Mouse (Mus musculus) intestine, embryonic 14.5 days (tissue): ENCODE results near the gene Cry1. TPM values are rescaled to one million over a fixed set of nuclear protein-coding genes. Genes with fewer than 3 reads are reported as not detected.
A peak's percentile ranks its signal among the peaks of the same experiment; 100 is the strongest.

Experiments
- ATAC-seq: fragments of 200-750 bp; cut with Nextera tagmentation; replicated peaks from 2 replicates; pipeline ENCODE4 v1.8.0; 2017; ENCODE audit warnings: low read depth, moderate number of reproducible peaks, moderate TSS enrichment, moderate library complexity; ENCODE audit not compliant: low FRiP score, low TSS enrichment
- DNase-seq: peaks from one replicate; pipeline ENCODE4 v3.0.0-alpha.2; 2018; ENCODE audit warnings: low spot score
- H3K27ac ChIP-seq: fragments of 300-500 bp; sonication (generic); 2 replicates; pipeline ENCODE4 v1.5.1; 2014; ENCODE audit warnings: low read depth, mild to moderate bottlenecking, control low read depth
- H3K27me3 ChIP-seq: fragments of 300-500 bp; sonication (generic); replicated peaks from 2 replicates; pipeline ENCODE4 v1.6.1; 2014; ENCODE audit warnings: low read length, control low read depth; ENCODE audit not compliant: control insufficient read depth, insufficient read depth
- H3K36me3 ChIP-seq: fragments of 300-500 bp; sonication (generic); 2 replicates; pipeline ENCODE4 v1.6.1; 2014; ENCODE audit warnings: low read length, control low read depth; ENCODE audit not compliant: control insufficient read depth, insufficient read depth
- H3K4me1 ChIP-seq: fragments of 300-500 bp; sonication (generic); replicated peaks from 2 replicates; pipeline ENCODE4 v1.6.1; 2014; ENCODE audit warnings: low read length, control low read depth, mixed read lengths; ENCODE audit not compliant: control insufficient read depth, insufficient read depth
- H3K4me2 ChIP-seq: fragments of 300-500 bp; sonication (generic); 2 replicates; pipeline ENCODE4 v1.6.1; 2014; ENCODE audit warnings: low read length
- H3K4me3 ChIP-seq: fragments of 300-500 bp; sonication (generic); 2 replicates; pipeline ENCODE4 v1.5.1; 2014; ENCODE audit warnings: low read depth, low read length, control low read depth, mixed read lengths
- H3K9ac ChIP-seq: fragments of 300-500 bp; sonication (generic); 2 replicates; pipeline ENCODE4 v1.6.1; 2014; ENCODE audit warnings: mild to moderate bottlenecking, low read length
- H3K9me3 ChIP-seq: fragments of 300-500 bp; sonication (generic); 2 replicates; pipeline ENCODE4 v1.6.1; 2016; ENCODE audit warnings: low read length, control low read depth; ENCODE audit not compliant: control insufficient read depth
- WGBS: fragments of 180-500 bp; shearing (Covaris S2); extraction: QIAGEN DNeasy Blood & Tissue Kit; methylation state at CpG from one replicate; pipeline ENCODE4 v1.1.7; 2014; 5-methylcytosine and 5-hydroxymethylcytosine counted together
- polyA plus RNA-seq: library from polyadenylated mRNA; unstranded; fragments of >200 nt; fragmentation: Nextera tagmentation; extraction: Ambion mirVana; gene quantifications from 2 replicates; pipeline ENCODE4 v1.2.1, GENCODE M21; 2014

Cry1 gene
- polyA plus RNA-seq, 1 experiment from 2014 or later = 24.8 TPM

- Histone ChIP-seq H3K4me1 (peaks cover 8% of the 10 kb centered on the region), H3K36me3 (no peaks in the 10 kb centered on the region), H3K9ac (peak overlapping the region; percentile 41), H3K27me3 (no peaks in the 10 kb centered on the region), H3K4me2 (peak overlapping the region; percentile 98), H3K27ac (no peak overlapping the region), H3K9me3 (no peaks in the 10 kb centered on the region), H3K4me3 (peak overlapping the region; percentile 85)
- DNase-seq = peak; percentile 81
- under 1% methylated on average over 11 of the region's 11 CpGs for WGBS
- no peak for ATAC-seq
Observed at GRCm38 (mm10) chr10:85183619-85184018, 1.2 kb downstream of the Cry1 start.

GRCm38 (mm10) chr10:85182766-85183165 is 2.1 kb downstream of the Cry1 start:
- Histone ChIP-seq H3K4me3 (peak overlapping the region; percentile 85; the same call in 1 of the 2 replicates), H3K4me1 (peaks cover 8% of the 10 kb centered on the region), H3K9ac (no peak overlapping the region), H3K27ac (no peak overlapping the region), H3K4me2 (peak overlapping the region; percentile 98), H3K27me3 (no peaks in the 10 kb centered on the region), H3K9me3 (no peaks in the 10 kb centered on the region), H3K36me3 (no peaks in the 10 kb centered on the region)
- DNase-seq (no peak), ATAC-seq (no peak)
- WGBS = 89% methylated on average over 10 of the region's 10 CpGs

GRCm38 (mm10) chr10:85176640-85177039 is 8.2 kb downstream of the Cry1 start:
- Histone ChIP-seq H3K4me2 (no peak overlapping the region), H3K4me1 (no peaks in the 10 kb centered on the region), H3K9ac (no peak overlapping the region), H3K27ac (no peak overlapping the region), H3K36me3 (no peaks in the 10 kb centered on the region), H3K27me3 (no peaks in the 10 kb centered on the region), H3K4me3 (no peak overlapping the region), H3K9me3 (no peaks in the 10 kb centered on the region)
- WGBS = 72% methylated on average over 2 of the region's 2 CpGs
- DNase-seq (no peak), ATAC-seq (no peak)

GRCm38 (mm10) chr10:85165306-85165705 is 19.6 kb downstream of the Cry1 start:
- Histone ChIP-seq H3K4me3 (no peak overlapping the region), H3K4me2 (no peak overlapping the region), H3K27me3 (no peaks in the 10 kb centered on the region), H3K4me1 (0 out of 2 replicates have a peak, but pooled peaks cover 4% of the 10 kb centered on the region), H3K27ac (no peak overlapping the region), H3K36me3 (no peaks in the 10 kb centered on the region), H3K9ac (no peak overlapping the region), H3K9me3 (no peaks in the 10 kb centered on the region)
- no peak for DNase-seq
- WGBS = 89% methylated on average over 5 of the region's 5 CpGs
- ATAC-seq = no peak

DNA sequence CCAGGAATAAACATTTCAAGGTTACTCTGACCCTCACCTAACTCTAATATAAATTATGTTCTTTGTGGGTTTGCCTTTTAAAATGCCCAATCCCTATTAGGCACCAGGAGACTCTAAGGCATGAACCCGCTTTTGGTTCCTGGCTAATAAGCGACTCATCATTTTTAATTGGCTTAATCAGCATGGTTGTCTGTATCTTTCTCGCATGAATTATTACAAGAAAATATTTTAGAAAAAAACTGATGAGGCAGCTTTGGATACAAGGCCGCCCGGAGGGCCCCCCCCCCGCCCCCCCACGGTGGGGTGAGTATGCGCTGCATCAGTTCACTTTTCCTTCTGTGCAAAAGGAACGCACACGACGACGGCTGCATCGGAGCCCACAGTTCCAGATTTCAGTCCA is 20.1 kb downstream of the Cry1 start:
- DNase-seq (no peak), ATAC-seq (no peak)
- H3K9ac ChIP-seq = no peak overlapping the region
- H3K27ac ChIP-seq = no peak overlapping the region
- H3K4me2 ChIP-seq = no peak overlapping the region
- 89% methylated on average over 13 of the region's 13 CpGs for WGBS
- H3K9me3 ChIP-seq = no peaks in the 10 kb centered on the region
- H3K27me3 ChIP-seq = no peaks in the 10 kb centered on the region
- no peak overlapping the region for H3K4me3 ChIP-seq
- H3K36me3 ChIP-seq = no peaks in the 10 kb centered on the region
- 0 out of 2 replicates have a peak, but pooled peaks cover 4% of the 10 kb centered on the region for H3K4me1 ChIP-seq

GRCm38 (mm10) chr10:85161745-85162351 is 23.0 kb downstream of the Cry1 start:
- Histone ChIP-seq H3K36me3 (no peaks in the 10 kb centered on the region), H3K27me3 (no peaks in the 10 kb centered on the region), H3K9ac (no peak overlapping the region), H3K9me3 (no peaks in the 10 kb centered on the region), H3K4me1 (0 out of 2 replicates have a peak, but pooled peaks cover 4% of the 10 kb centered on the region), H3K4me3 (no peak overlapping the region), H3K27ac (no peak overlapping the region), H3K4me2 (no peak overlapping the region)
- WGBS = 71% methylated on average over 5 of the region's 5 CpGs
- DNase-seq (no peak), ATAC-seq (no peak)

DNA sequence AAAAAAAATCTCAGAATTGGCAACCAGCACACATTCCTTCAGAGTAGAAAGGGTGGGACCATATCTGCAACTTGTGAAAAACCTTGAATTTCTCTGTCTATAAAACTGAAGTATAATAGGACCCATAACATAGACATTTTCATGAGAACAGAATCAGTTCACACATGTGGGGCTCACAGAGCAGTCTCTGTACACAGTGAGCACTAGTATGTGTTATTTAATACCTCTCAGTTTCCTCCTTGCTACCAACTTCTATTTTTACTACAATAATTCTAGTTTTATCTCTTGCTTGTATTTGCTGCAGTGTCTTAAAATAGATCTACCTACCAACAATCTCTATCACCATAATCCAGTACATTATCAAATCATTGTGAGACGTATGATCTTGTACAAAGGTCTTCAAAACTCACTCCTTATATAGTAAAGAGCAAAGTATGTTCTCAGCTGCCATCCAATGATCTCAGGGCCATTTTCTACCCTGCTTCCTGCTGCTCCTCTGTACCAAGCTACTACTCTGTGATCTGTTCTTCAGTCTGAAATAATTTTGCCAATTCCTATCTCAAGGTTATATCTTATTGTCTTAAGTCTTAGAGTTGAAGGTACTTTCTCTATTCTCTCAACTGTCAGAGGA is 24.8 kb downstream of the Cry1 start:
- Histone ChIP-seq H3K4me1 (0 out of 2 replicates have a peak, but pooled peaks cover 4% of the 10 kb centered on the region), H3K9me3 (no peaks in the 10 kb centered on the region), H3K27me3 (no peaks in the 10 kb centered on the region), H3K4me2 (no peak overlapping the region), H3K4me3 (no peak overlapping the region), H3K27ac (no peak overlapping the region), H3K9ac (no peak overlapping the region), H3K36me3 (no peaks in the 10 kb centered on the region)
- no peak for ATAC-seq
- WGBS = 62% methylated on average over 1 of the region's 1 CpGs
- no peak for DNase-seq

GRCm38 (mm10) chr10:85157451-85157850 is 27.4 kb downstream of the Cry1 start:
- Histone ChIP-seq H3K27me3 (no peaks in the 10 kb centered on the region), H3K9me3 (no peaks in the 10 kb centered on the region), H3K4me1 (0 out of 2 replicates have a peak, but pooled peaks cover 4% of the 10 kb centered on the region), H3K27ac (no peak overlapping the region), H3K9ac (no peak overlapping the region), H3K4me3 (no peak overlapping the region), H3K4me2 (no peak overlapping the region), H3K36me3 (no peaks in the 10 kb centered on the region)
- DNase-seq (no peak), ATAC-seq (no peak)
- WGBS = 93% methylated on average over 7 of the region's 7 CpGs

DNA sequence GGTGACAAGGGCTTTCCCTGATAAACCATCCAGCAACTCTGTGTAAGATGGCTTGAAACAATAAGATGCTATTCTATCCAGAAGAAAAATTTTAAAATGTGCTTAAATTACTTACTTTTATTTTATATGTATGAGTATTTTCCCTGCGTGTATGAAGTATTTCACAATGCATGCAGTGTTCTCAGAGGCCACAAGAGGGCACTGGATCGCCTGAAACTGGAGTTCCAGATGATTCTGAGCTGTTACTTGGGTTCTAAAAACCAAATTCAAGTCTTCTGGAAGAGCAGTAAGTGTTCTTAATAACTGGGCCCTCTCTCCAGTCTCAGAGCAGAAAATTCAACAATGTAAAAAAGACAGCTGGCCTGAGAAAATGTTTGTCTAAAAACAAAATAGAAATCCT is 30.7 kb downstream of the Cry1 start:
- Histone ChIP-seq H3K27me3 (no peaks in the 10 kb centered on the region), H3K9ac (no peak overlapping the region), H3K36me3 (peaks cover 9% of the 10 kb centered on the region; the same call in 1 of the 2 replicates), H3K4me1 (no peaks in the 10 kb centered on the region), H3K9me3 (no peaks in the 10 kb centered on the region), H3K27ac (no peak overlapping the region), H3K4me2 (no peak overlapping the region), H3K4me3 (no peak overlapping the region)
- DNase-seq (peak; percentile 70), ATAC-seq (no peak)
- WGBS = 13% methylated on average over 2 of the region's 2 CpGs
